Mouse (Mus musculus) cortical plate, adult 2 months (tissue): ENCODE data around the gene Hexim2.

Experiments used
- CTCF ChIP-seq: fragments of 200-500 bp; IDR thresholded peaks from 2 replicates; pipeline ENCODE4 v1.5.1; 2011; ENCODE audit warnings: mild to moderate bottlenecking, control low read depth, low read length; ENCODE audit not compliant: insufficient read depth; ENCODE audit errors: extremely low read depth
- POLR2A ChIP-seq: fragments of 200-500 bp; IDR thresholded peaks from 2 replicates; pipeline ENCODE4 v1.6.1; 2011; ENCODE audit warnings: mild to moderate bottlenecking, low read length, control low read depth; ENCODE audit not compliant: insufficient read depth; ENCODE audit errors: extremely low read depth

DNA sequence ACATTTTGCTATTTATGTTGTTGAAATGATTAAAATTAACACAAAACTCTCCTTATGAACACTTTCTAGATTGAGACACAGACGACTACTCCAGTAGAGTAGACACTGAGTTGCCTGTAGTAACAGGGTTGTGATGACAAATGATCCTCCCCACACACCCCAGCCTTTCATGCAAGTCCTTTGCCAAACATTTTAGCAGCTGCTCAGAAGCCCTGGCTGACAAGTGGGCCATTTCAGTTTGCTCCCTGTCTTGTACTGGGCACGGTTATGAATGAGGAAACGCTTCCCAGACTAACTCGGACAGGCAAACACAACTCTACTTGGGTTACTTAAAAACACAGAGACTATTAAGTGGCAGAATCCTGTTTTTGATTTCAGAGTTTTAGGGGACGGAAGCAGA is 11.9 kb upstream of the Hexim2 start:
- TF ChIP-seq POLR2A (no peak), CTCF (no peak)
